Mouse (Mus musculus): Measurements from ENCODE around the gene Ins2. TPM values are rescaled to one million over a fixed set of nuclear protein-coding genes. Genes with fewer than 3 reads are reported as not detected.

The Ins2 gene
- polyA plus RNA-seq, 1 experiment from 2014 or later: not detected

- Histone ChIP-seq H3K36me3 (ENCODE audit: control insufficient read depth, insufficient read depth, low read length) (no peaks in the 10 kb centered on the region), H3K27me3 (ENCODE audit: control insufficient read depth, insufficient read depth, low read length) (peaks cover 33% of the 10 kb centered on the region), H3K27ac (ENCODE audit: low read depth, low read length) (no peak within 1 kb of the TSS), H3K4me1 (ENCODE audit: control insufficient read depth, insufficient read depth, low read length) (peaks cover 4% of the 10 kb centered on the region; the same call in 1 of the 2 replicates), H3K9me3 (ENCODE audit: control insufficient read depth, low read length) (no peaks in the 10 kb centered on the region), H3K9ac (replicated peaks; ENCODE audit: low read depth, low read length) (no peak within 1 kb of the TSS), H3K4me3 (ENCODE audit: low read depth, low read length) (no peak within 1 kb of the TSS), H3K4me2 (ENCODE audit: low read depth, low read length) (no peak within 1 kb of the TSS)
- 83% methylated on average over 2 of the region's 2 CpGs for WGBS
- ATAC-seq (ENCODE audit: low read depth): no peak
Observed at GRCm38 (mm10) chr7:142666659-142667058, 76.5 kb downstream of the Ins2 start, which contains the start of gene Igf2. Igf2 (minus strand) TSS chr7:142666816.

DNA sequence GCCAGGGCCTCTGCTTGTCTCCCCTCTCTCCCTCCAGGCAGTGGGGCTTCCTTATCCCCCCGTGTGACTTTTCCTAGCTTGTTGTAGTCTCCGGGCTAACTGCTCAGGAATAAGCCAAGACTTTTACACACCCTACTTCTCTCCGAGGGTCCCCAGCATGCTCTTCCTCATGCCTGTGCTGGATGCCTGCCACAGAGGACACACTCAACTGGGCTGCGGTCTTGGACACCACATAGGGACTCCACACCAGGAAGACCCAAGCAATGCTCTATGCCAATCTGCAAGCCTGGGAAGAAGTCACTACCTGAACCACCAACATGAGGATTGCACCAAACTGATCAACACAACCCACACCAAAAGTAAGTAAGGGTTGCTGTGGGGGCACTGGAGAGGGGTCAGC, 77.1 kb downstream of the Ins2 start:
- peaks cover 33% of the 10 kb centered on the region for H3K27me3 ChIP-seq (ENCODE audit: control insufficient read depth, insufficient read depth, low read length)
- peaks cover 4% of the 10 kb centered on the region; the same call in 1 of the 2 replicates for H3K4me1 ChIP-seq (ENCODE audit: control insufficient read depth, insufficient read depth, low read length)
- no peak for ATAC-seq (ENCODE audit: low read depth)
- H3K27ac ChIP-seq (ENCODE audit: low read depth, low read length): no peak overlapping the region
- WGBS: 77% methylated on average over 4 of the region's 4 CpGs
- H3K4me2 ChIP-seq (ENCODE audit: low read depth, low read length): no peak overlapping the region
- no peaks in the 10 kb centered on the region for H3K36me3 ChIP-seq (ENCODE audit: control insufficient read depth, insufficient read depth, low read length)
- no peak overlapping the region for H3K9ac ChIP-seq (replicated peaks; ENCODE audit: low read depth, low read length)
- H3K4me3 ChIP-seq (ENCODE audit: low read depth, low read length): no peak overlapping the region
- H3K9me3 ChIP-seq (ENCODE audit: control insufficient read depth, low read length): no peaks in the 10 kb centered on the region

DNA sequence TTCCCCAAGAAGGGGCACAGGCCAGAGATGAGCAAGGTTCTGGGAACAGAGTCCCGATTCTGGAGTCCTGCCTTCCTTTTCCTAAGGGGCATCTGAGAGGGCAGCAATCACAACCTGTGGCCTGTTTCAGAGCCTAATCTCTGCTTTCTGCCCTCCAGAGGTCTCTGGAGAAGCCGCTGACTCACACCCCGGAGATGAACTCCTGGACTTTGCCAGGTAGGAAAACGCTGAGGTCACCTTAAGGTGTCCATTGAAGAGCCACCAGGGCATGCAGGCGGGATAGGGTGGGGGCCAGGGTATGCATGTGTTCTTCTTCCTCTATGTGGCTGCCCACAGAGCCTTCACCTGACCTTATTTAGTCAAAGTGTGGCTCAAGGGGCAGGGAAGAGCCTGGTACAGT, 77.8 kb downstream of the Ins2 start:
- H3K4me1 ChIP-seq (ENCODE audit: control insufficient read depth, insufficient read depth, low read length): peaks cover 7% of the 10 kb centered on the region; the same call in 1 of the 2 replicates
- peaks cover 40% of the 10 kb centered on the region for H3K27me3 ChIP-seq (ENCODE audit: control insufficient read depth, insufficient read depth, low read length)
- H3K9ac ChIP-seq (replicated peaks; ENCODE audit: low read depth, low read length): no peak overlapping the region
- H3K4me2 ChIP-seq (ENCODE audit: low read depth, low read length): no peak overlapping the region
- ATAC-seq (ENCODE audit: low read depth): no peak
- H3K4me3 ChIP-seq (ENCODE audit: low read depth, low read length): no peak overlapping the region
- no peaks in the 10 kb centered on the region for H3K9me3 ChIP-seq (ENCODE audit: control insufficient read depth, low read length)
- no peaks in the 10 kb centered on the region for H3K36me3 ChIP-seq (ENCODE audit: control insufficient read depth, insufficient read depth, low read length)
- no peak overlapping the region for H3K27ac ChIP-seq (ENCODE audit: low read depth, low read length)
- WGBS: 56% methylated on average over 5 of the region's 5 CpGs

DNA sequence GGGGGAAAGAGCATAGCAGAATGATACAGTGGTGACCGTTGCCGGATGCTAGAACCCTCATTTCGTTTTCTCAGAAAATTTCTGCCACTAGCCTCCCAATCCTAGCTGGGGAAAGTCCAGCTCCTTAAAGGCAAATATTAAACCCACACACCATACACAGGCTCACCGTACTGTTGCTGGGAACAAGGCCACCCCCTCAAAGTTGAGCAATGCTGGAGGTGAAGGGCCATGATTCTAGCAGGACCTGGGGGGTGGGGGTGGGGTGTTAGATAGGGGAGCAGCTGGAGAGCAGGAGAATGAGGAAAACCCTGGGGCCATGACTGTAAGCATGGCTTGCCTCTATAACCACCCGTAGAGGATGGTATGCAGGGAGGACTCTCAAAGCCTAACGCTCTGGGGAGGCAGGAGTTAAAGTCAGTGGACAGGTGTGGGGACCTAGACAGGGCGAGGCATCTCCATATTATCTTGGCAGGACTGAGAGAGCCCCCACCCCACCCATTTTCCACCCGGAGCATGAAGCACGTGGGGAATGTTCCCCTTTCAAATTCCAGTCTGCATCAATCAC, 78.6 kb downstream of the Ins2 start:
- H3K9me3 ChIP-seq (ENCODE audit: control insufficient read depth, low read length): no peaks in the 10 kb centered on the region
- no peak overlapping the region for H3K9ac ChIP-seq (replicated peaks; ENCODE audit: low read depth, low read length)
- H3K36me3 ChIP-seq (ENCODE audit: control insufficient read depth, insufficient read depth, low read length): no peaks in the 10 kb centered on the region
- no peak; the same call in 1 of the 2 replicates for ATAC-seq (ENCODE audit: low read depth)
- H3K27me3 ChIP-seq (ENCODE audit: control insufficient read depth, insufficient read depth, low read length): peaks cover 48% of the 10 kb centered on the region
- 7% methylated on average over 9 of the region's 9 CpGs for WGBS
- peaks cover 10% of the 10 kb centered on the region; the same call in 1 of the 2 replicates for H3K4me1 ChIP-seq (ENCODE audit: control insufficient read depth, insufficient read depth, low read length)
- no peak overlapping the region for H3K27ac ChIP-seq (ENCODE audit: low read depth, low read length)
- no peak overlapping the region for H3K4me2 ChIP-seq (ENCODE audit: low read depth, low read length)
- H3K4me3 ChIP-seq (ENCODE audit: low read depth, low read length): no peak overlapping the region

- no peaks in the 10 kb centered on the region for H3K9me3 ChIP-seq (ENCODE audit: control insufficient read depth, low read length)
- H3K36me3 ChIP-seq (ENCODE audit: control insufficient read depth, insufficient read depth, low read length): no peaks in the 10 kb centered on the region
- no peak for ATAC-seq (ENCODE audit: low read depth)
- H3K27ac ChIP-seq (ENCODE audit: low read depth, low read length): no peak overlapping the region
- WGBS: under 1% methylated on average over 51 of the region's 53 CpGs
- peak overlapping the region; percentile 29; the same call in 1 of the 2 replicates for H3K4me2 ChIP-seq (ENCODE audit: low read depth, low read length)
- H3K4me1 ChIP-seq (ENCODE audit: control insufficient read depth, insufficient read depth, low read length): peaks cover 12% of the 10 kb centered on the region; the same call in 1 of the 2 replicates
- no peak overlapping the region for H3K4me3 ChIP-seq (ENCODE audit: low read depth, low read length)
- H3K27me3 ChIP-seq (ENCODE audit: control insufficient read depth, insufficient read depth, low read length): peaks cover 50% of the 10 kb centered on the region
- H3K9ac ChIP-seq (replicated peaks; ENCODE audit: low read depth, low read length): peak overlapping the region; percentile 21; the same call in 1 of the 2 replicates
Observed at GRCm38 (mm10) chr7:142663931-142664421, 79.2 kb downstream of the Ins2 start.

- no peak overlapping the region for H3K27ac ChIP-seq (ENCODE audit: low read depth, low read length)
- no peak overlapping the region for H3K9ac ChIP-seq (replicated peaks; ENCODE audit: low read depth, low read length)
- no peak for ATAC-seq (ENCODE audit: low read depth)
- H3K27me3 ChIP-seq (ENCODE audit: control insufficient read depth, insufficient read depth, low read length): peaks cover 55% of the 10 kb centered on the region
- no peak overlapping the region for H3K4me2 ChIP-seq (ENCODE audit: low read depth, low read length)
- H3K4me1 ChIP-seq (ENCODE audit: control insufficient read depth, insufficient read depth, low read length): peaks cover 15% of the 10 kb centered on the region; the same call in 1 of the 2 replicates
- no peaks in the 10 kb centered on the region for H3K9me3 ChIP-seq (ENCODE audit: control insufficient read depth, low read length)
- H3K36me3 ChIP-seq (ENCODE audit: control insufficient read depth, insufficient read depth, low read length): no peaks in the 10 kb centered on the region
- 6% methylated on average over 5 of the region's 5 CpGs for whole genome bisulfite sequencing
- H3K4me3 ChIP-seq (ENCODE audit: low read depth, low read length): no peak overlapping the region
Observed at GRCm38 (mm10) chr7:142663151-142663550, 80.0 kb downstream of the Ins2 start.

- Histone ChIP-seq H3K27me3 (ENCODE audit: control insufficient read depth, insufficient read depth, low read length) (peaks cover 64% of the 10 kb centered on the region), H3K27ac (ENCODE audit: low read depth, low read length) (no peak overlapping the region), H3K9me3 (ENCODE audit: control insufficient read depth, low read length) (no peaks in the 10 kb centered on the region), H3K36me3 (ENCODE audit: control insufficient read depth, insufficient read depth, low read length) (no peaks in the 10 kb centered on the region), H3K4me3 (ENCODE audit: low read depth, low read length) (no peak overlapping the region), H3K9ac (replicated peaks; ENCODE audit: low read depth, low read length) (no peak overlapping the region), H3K4me2 (ENCODE audit: low read depth, low read length) (no peak overlapping the region), H3K4me1 (ENCODE audit: control insufficient read depth, insufficient read depth, low read length) (peaks cover 15% of the 10 kb centered on the region; the same call in 1 of the 2 replicates)
- ATAC-seq (ENCODE audit: low read depth): no peak
Observed at GRCm38 (mm10) chr7:142661811-142662210, 81.4 kb downstream of the Ins2 start.

GRCm38 (mm10) chr7:142661046-142661445, 82.1 kb downstream of the Ins2 start:
- H3K4me2 ChIP-seq (ENCODE audit: low read depth, low read length): no peak overlapping the region; the same call in 1 of the 2 replicates
- WGBS: 2% methylated on average over 25 of the region's 25 CpGs
- H3K27me3 ChIP-seq (ENCODE audit: control insufficient read depth, insufficient read depth, low read length): peaks cover 64% of the 10 kb centered on the region
- H3K36me3 ChIP-seq (ENCODE audit: control insufficient read depth, insufficient read depth, low read length): no peaks in the 10 kb centered on the region
- H3K9me3 ChIP-seq (ENCODE audit: control insufficient read depth, low read length): no peaks in the 10 kb centered on the region
- H3K27ac ChIP-seq (ENCODE audit: low read depth, low read length): no peak overlapping the region
- no peak overlapping the region for H3K9ac ChIP-seq (replicated peaks; ENCODE audit: low read depth, low read length)
- ATAC-seq (ENCODE audit: low read depth): no peak
- H3K4me1 ChIP-seq (ENCODE audit: control insufficient read depth, insufficient read depth, low read length): peaks cover 15% of the 10 kb centered on the region; the same call in 1 of the 2 replicates
- H3K4me3 ChIP-seq (ENCODE audit: low read depth, low read length): peak overlapping the region; percentile 20; the same call in 1 of the 2 replicates

DNA sequence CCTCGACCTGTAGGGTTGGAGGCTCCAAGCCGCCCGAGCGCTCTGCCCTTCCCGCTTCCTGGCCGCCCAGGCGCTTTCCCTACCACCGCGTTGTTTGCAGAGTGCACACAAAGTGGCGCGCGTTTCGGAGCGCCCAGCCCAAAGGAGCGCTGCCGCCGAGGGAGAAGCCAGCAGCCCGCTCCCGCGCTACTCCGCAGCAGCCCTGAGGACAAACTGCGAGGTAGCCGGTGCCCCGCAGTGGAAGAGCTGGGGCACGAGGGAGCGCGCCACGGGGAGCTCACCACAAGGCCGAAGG, 82.6 kb downstream of the Ins2 start:
- Histone ChIP-seq H3K4me1 (ENCODE audit: control insufficient read depth, insufficient read depth, low read length) (peaks cover 15% of the 10 kb centered on the region; the same call in 1 of the 2 replicates), H3K9ac (replicated peaks; ENCODE audit: low read depth, low read length) (peak overlapping the region; percentile 34; the same call in 1 of the 2 replicates), H3K27ac (ENCODE audit: low read depth, low read length) (no peak overlapping the region), H3K4me3 (ENCODE audit: low read depth, low read length) (peak overlapping the region; percentile 20; the same call in 1 of the 2 replicates), H3K9me3 (ENCODE audit: control insufficient read depth, low read length) (no peaks in the 10 kb centered on the region), H3K36me3 (ENCODE audit: control insufficient read depth, insufficient read depth, low read length) (no peaks in the 10 kb centered on the region), H3K27me3 (ENCODE audit: control insufficient read depth, insufficient read depth, low read length) (peaks cover 62% of the 10 kb centered on the region), H3K4me2 (ENCODE audit: low read depth, low read length) (peak overlapping the region; percentile 39)
- ATAC-seq (ENCODE audit: low read depth): no peak
- under 1% methylated on average over 29 of the region's 29 CpGs for WGBS

All from neural tube, embryonic 14.5 days (tissue).